Mouse (Mus musculus): Measurements from ENCODE around the gene Esrrg.

DNA sequence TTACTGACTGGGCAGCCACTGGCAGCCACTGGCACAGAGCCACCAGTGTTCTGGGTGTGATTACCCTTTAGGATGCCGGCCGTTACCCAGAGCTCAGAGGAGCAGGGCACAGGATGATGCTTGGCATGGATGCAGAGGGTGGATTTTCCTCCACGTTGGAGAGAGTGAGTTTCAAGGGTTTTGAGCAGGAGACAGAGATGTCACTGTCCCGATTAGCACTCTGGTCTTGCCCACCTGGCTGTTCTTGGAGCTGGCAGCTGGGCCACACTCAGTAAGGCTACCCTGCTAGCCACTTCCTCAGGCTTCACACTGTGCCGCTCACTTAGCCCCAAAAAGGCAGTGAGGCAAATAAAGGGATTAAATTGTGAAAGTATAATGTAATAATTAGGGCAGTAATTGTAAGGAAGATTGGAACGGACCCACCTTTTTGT lies 438.1 kb downstream of the Esrrg start:
- no peak for TF ChIP-seq CTCF (IDR thresholded peaks at IDR 0.05; ENCODE audit: borderline replicate concordance, control insufficient read depth, extremely low read depth, insufficient read depth, low read length, poor library complexity)
- no peak for TF ChIP-seq POLR2A (IDR thresholded peaks at IDR 0.05; ENCODE audit: control insufficient read depth, extremely low read depth, insufficient read depth, low read length, poor library complexity)
